Mouse (Mus musculus) liver, postnatal 0 days (tissue): Measurements from ENCODE around the gene Gm20388.

ENCODE experiments used
- CTCF ChIP-seq: sonication (generic); IDR thresholded peaks from 2 replicates; pipeline ENCODE4 v1.5.1; 2016; ENCODE audit warnings: antibody characterized with exemption, low read depth
- EP300 ChIP-seq: IDR thresholded peaks from 2 replicates; pipeline ENCODE4 v1.6.1; 2016; ENCODE audit warnings: antibody characterized with exemption, low read depth, mild to moderate bottlenecking

DNA sequence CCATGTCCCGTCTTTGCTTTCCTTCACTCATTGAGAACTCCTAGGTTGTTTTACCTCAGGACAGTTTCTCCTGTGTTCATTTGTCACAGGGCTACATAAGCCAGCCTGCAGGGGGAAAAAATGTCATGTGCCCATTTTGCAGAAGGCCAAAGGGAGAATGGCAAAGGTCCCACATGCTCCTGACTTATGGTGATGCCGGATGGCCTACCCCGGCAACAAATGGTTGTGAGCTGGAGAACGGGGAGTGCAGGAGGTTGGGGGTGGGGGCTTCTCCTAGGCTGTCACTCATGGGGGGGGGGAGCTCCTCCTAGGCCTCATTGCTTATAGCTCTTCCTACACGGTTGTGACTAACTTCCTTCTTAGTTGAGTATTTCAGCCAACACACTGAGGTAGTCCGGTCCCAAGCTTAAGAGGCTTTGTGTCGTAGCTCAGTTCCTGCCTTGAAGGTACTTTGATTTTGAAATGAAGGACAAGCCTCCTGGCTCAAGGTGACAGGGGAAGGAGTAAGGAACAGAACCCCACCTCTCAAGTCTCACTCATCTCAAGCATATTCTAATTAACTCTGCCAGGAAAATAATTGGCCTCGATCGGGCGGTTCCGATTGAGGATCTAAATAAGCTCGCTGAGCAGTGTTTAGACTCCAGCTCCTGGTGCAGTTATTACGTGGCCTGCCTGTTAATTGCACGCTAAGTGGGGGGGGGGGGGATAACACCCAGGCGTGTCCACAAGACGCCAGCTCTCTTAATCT lies 4233.4 kb downstream of the Gm20388 start:
- TF ChIP-seq EP300 (no peak), CTCF (no peak)
